Comparison of ENCODE assay signal across 20 mouse cellular contexts in the genomic region with DNA sequence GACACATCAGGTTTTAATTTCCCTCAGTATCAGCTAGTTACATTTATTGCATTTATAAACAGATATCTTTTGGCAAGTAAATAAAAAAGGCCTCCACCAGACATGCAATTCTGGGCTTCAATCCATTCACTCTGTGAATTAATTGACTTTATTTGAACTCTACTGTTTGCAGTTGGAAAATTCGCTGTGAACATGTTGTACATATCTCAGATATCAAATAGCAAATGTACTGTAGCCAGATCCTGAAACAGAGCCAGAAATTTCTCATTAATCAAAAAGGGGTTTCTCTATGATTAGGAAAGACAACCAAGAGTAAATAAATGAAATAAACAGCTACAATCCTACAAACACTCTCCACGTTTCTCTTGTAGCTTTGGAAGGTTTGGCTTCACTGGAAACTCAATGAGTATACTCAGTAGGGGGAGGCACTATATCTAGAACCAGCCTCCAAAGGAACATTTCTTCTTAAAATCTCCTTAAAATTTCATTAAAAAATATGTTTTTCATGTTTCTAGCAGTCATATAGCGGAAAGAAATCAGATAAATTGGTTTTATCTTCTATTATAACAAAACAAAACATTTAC.
"Had no signal": no experiment of that assay in that cellular context is flagged by ENCODE, and none has a peak within 500 bp of the region (broad histone marks: within the 10 kb centered on the region; RNA-seq: fewer than 3 reads in every experiment).

No protein-coding gene starts in this region.

- H3K27ac ChIP-seq: intestine, embryonic 15.5 days; layer of hippocampus, adult 2 months; limb, embryonic 13.5 days; liver, embryonic 13.5 days; midbrain, embryonic 10.5 days; midbrain, embryonic 13.5 days; neural tube, embryonic 13.5 days had no signal

- H3K4me3 ChIP-seq: intestine, embryonic 15.5 days; layer of hippocampus, adult 2 months; limb, embryonic 13.5 days; liver, embryonic 13.5 days; megakaryocyte, embryonic 14.5 days; midbrain, embryonic 10.5 days; midbrain, embryonic 13.5 days; myocyte; neural tube, embryonic 13.5 days had no signal

- H3K9me3 ChIP-seq: intestine, embryonic 15.5 days; limb, embryonic 13.5 days; liver, embryonic 13.5 days; megakaryocyte, embryonic 14.5 days; midbrain, embryonic 10.5 days; midbrain, embryonic 13.5 days; neural tube, embryonic 13.5 days had no signal

- H3K4me2 ChIP-seq: intestine, embryonic 15.5 days; limb, embryonic 13.5 days; liver, embryonic 13.5 days; midbrain, embryonic 13.5 days; neural tube, embryonic 13.5 days had no signal

- ATAC-seq: intestine, embryonic 15.5 days; midbrain, embryonic 13.5 days; midbrain, embryonic 16.5 days had no signal

- H3K9ac ChIP-seq: intestine, embryonic 15.5 days; limb, embryonic 13.5 days; liver, embryonic 13.5 days; midbrain, embryonic 13.5 days; neural tube, embryonic 13.5 days had no signal

- H3K4me1 ChIP-seq: intestine, embryonic 15.5 days; limb, embryonic 13.5 days; liver, embryonic 13.5 days; megakaryocyte, embryonic 14.5 days; midbrain, embryonic 10.5 days; midbrain, embryonic 13.5 days; neural tube, embryonic 13.5 days had no signal

- H3K27me3 ChIP-seq: intestine, embryonic 15.5 days; limb, embryonic 13.5 days; liver, embryonic 13.5 days; megakaryocyte, embryonic 14.5 days; midbrain, embryonic 13.5 days; neural tube, embryonic 13.5 days had no signal

- H3K36me3 ChIP-seq: intestine, embryonic 15.5 days; limb, embryonic 13.5 days; liver, embryonic 13.5 days; midbrain, embryonic 10.5 days; midbrain, embryonic 13.5 days; neural tube, embryonic 13.5 days had no signal

- DNase-seq: kidney, adult 11 months; kidney, adult 9 months; kidney, postnatal 25 days; left cerebral cortex, postnatal 4 days; liver, embryonic 13.5 days; retina, postnatal 1 day; right cerebral cortex, postnatal 25 days; spleen, adult 18-20 months; thymus, adult 2 months; thymus, postnatal 14 days; thymus, postnatal 4 days had no signal
